Mouse (Mus musculus): ENCODE results near the gene Nudt3. TPM values are rescaled to one million over a fixed set of nuclear protein-coding genes. Genes with fewer than 3 reads are reported as not detected.

The Nudt3 gene
- polyA plus RNA-seq, 1 experiment = 68.4 TPM

- Histone ChIP-seq H3K27ac (replicated peaks; ENCODE audit: low read depth, low read length) (no peak overlapping the region), H3K4me3 (ENCODE audit: insufficient read depth, low read depth, low read length) (no peak overlapping the region), H3K4me1 (ENCODE audit: control insufficient read depth, insufficient read depth, insufficient read length, low read length) (no peaks in the 10 kb centered on the region)
Measured at GRCm38 (mm10) chr17:27534718-27535117, 88.6 kb downstream of the Nudt3 start.

- Histone ChIP-seq H3K4me3 (ENCODE audit: insufficient read depth, low read depth, low read length) (no peak overlapping the region), H3K27ac (replicated peaks; ENCODE audit: low read depth, low read length) (no peak overlapping the region), H3K4me1 (ENCODE audit: control insufficient read depth, insufficient read depth, insufficient read length, low read length) (peaks cover 3% of the 10 kb centered on the region)
Measured at GRCm38 (mm10) chr17:27533354-27533753, 89.9 kb downstream of the Nudt3 start.

- peaks cover 3% of the 10 kb centered on the region for H3K4me1 ChIP-seq (ENCODE audit: control insufficient read depth, insufficient read depth, insufficient read length, low read length)
- H3K4me3 ChIP-seq (ENCODE audit: insufficient read depth, low read depth, low read length) = no peak overlapping the region
- no peak overlapping the region for H3K27ac ChIP-seq (replicated peaks; ENCODE audit: low read depth, low read length)
Measured at GRCm38 (mm10) chr17:27532095-27532494, 91.2 kb downstream of the Nudt3 start.

Other genes starting within 250 kb of the Nudt3 start
- gene Grm4, start 102.1 kb downstream of the Nudt3 start, polyA plus RNA-seq (2012; ENCODE audit: insufficient read depth, insufficient read length, missing spikeins) = not detected in 2 replicates
- 10.2 TPM in 1 of 2 replicates, not detected in the other for gene Hmga1, start 67.0 kb downstream of the Nudt3 start, polyA plus RNA-seq (2012; ENCODE audit: insufficient read depth, insufficient read length, missing spikeins)
- gene AI413582, start 57.7 kb downstream of the Nudt3 start, polyA plus RNA-seq (2012; ENCODE audit: insufficient read depth, insufficient read length, missing spikeins) = 11.1 and 15.6 TPM in 2 replicates
- not detected in 2 replicates for gene RPS10-NUDT3, start 11.7 kb upstream of the Nudt3 start, polyA plus RNA-seq (2012; ENCODE audit: insufficient read depth, insufficient read length, missing spikeins)
- 671 and 765 TPM in 2 replicates for gene Rps10, start 13.2 kb upstream of the Nudt3 start, polyA plus RNA-seq (2012; ENCODE audit: insufficient read depth, insufficient read length, missing spikeins)
- not detected in 2 replicates for gene Pacsin1, start 32.0 kb upstream of the Nudt3 start, polyA plus RNA-seq (2012; ENCODE audit: insufficient read depth, insufficient read length, missing spikeins)
- gene Spdef, start 105.5 kb upstream of the Nudt3 start, polyA plus RNA-seq (2012; ENCODE audit: insufficient read depth, insufficient read length, missing spikeins) = not detected in 2 replicates
- 62.2 and 89.1 TPM in 2 replicates for gene D17Wsu92e, start 197.2 kb upstream of the Nudt3 start, polyA plus RNA-seq (2012; ENCODE audit: insufficient read depth, insufficient read length, missing spikeins)
- gene Snrpc, start 214.7 kb upstream of the Nudt3 start, polyA plus RNA-seq (2012; ENCODE audit: insufficient read depth, insufficient read length, missing spikeins) = 50.9 and 79.9 TPM in 2 replicates
- gene Uhrf1bp1, start 232.9 kb upstream of the Nudt3 start, polyA plus RNA-seq (2012; ENCODE audit: insufficient read depth, insufficient read length, missing spikeins) = 6.1 and 11.2 TPM in 2 replicates

Data from brown adipose tissue, adult 24 weeks (tissue).